Mouse (Mus musculus): ENCODE results near the gene Apoc1. TPM values are rescaled to one million over a fixed set of nuclear protein-coding genes. Genes with fewer than 3 reads are reported as not detected.
A peak's percentile ranks its signal among the peaks of the same experiment; 100 is the strongest.

Gene Apoc1
- polyA plus RNA-seq, 1 experiment from 2014 or later, result 20.7 TPM

- WGBS, result 33% methylated on average over 22 of the region's 22 CpGs
- 0 out of 2 replicates have a peak overlapping the region, but pooled peaks have one; percentile 26 for H3K9ac ChIP-seq
Observed at GRCm38 (mm10) chr7:19701069-19701761, 8.8 kb upstream of the Apoc1 start.

GRCm38 (mm10) chr7:19700299-19701068, 8.0 kb upstream of the Apoc1 start:
- H3K9ac ChIP-seq, result no peak overlapping the region
- H3K4me1 ChIP-seq, result peaks cover 41% of the 10 kb centered on the region
- H3K27me3 ChIP-seq, result no peaks in the 10 kb centered on the region
- 59% methylated on average over 12 of the region's 12 CpGs for WGBS
- ATAC-seq (replicated peaks; ENCODE audit: low FRiP score), result no peak
- peaks cover 52% of the 10 kb centered on the region for H3K36me3 ChIP-seq
- H3K4me2 ChIP-seq, result peak overlapping the region; percentile 24; the same call in 1 of the 2 replicates
- no peak overlapping the region for H3K4me3 ChIP-seq (replicated peaks)
- H3K9me3 ChIP-seq (replicated peaks), result no peaks in the 10 kb centered on the region
- H3K27ac ChIP-seq, result peak overlapping the region; percentile 78

More at GRCm38 (mm10) chr7:19701069-19701761, 8.8 kb upstream of the Apoc1 start:
- peak overlapping the region; percentile 78 for H3K27ac ChIP-seq
- H3K27me3 ChIP-seq, result no peaks in the 10 kb centered on the region
- peaks cover 41% of the 10 kb centered on the region for H3K4me1 ChIP-seq
- peak overlapping the region; percentile 24; the same call in 1 of the 2 replicates for H3K4me2 ChIP-seq
- ATAC-seq (replicated peaks; ENCODE audit: low FRiP score), result peak; percentile 77
- no peaks in the 10 kb centered on the region for H3K9me3 ChIP-seq (replicated peaks)
- peaks cover 55% of the 10 kb centered on the region for H3K36me3 ChIP-seq
- H3K4me3 ChIP-seq (replicated peaks), result no peak overlapping the region

- ATAC-seq (replicated peaks; ENCODE audit: low FRiP score), result no peak
- peaks cover 47% of the 10 kb centered on the region for H3K36me3 ChIP-seq
- 0 out of 2 replicates have a peak overlapping the region, but pooled peaks have one; percentile 48 for H3K27ac ChIP-seq
- no peak overlapping the region for H3K4me2 ChIP-seq
- peaks cover 47% of the 10 kb centered on the region for H3K4me1 ChIP-seq
- no peaks in the 10 kb centered on the region for H3K27me3 ChIP-seq
- no peaks in the 10 kb centered on the region for H3K9me3 ChIP-seq (replicated peaks)
- WGBS, result 81% methylated on average over 4 of the region's 4 CpGs
- no peak overlapping the region for H3K4me3 ChIP-seq (replicated peaks)
- no peak overlapping the region for H3K9ac ChIP-seq
Observed at GRCm38 (mm10) chr7:19699827-19700148, 7.3 kb upstream of the Apoc1 start.

GRCm38 (mm10) chr7:19698907-19699826, 6.7 kb upstream of the Apoc1 start, which contains the start of gene Apoe:
Gene Apoe (minus strand): TSS chr7:19699188.
- ATAC-seq (replicated peaks; ENCODE audit: low FRiP score), result peak; percentile 44; the same call in 1 of the 2 replicates
- WGBS, result 1% methylated on average over 20 of the region's 20 CpGs

GRCm38 (mm10) chr7:19697949-19698906, 5.8 kb upstream of the Apoc1 start:
- Histone ChIP-seq H3K27ac (peak overlapping the region; percentile 60), H3K9me3 (replicated peaks) (no peaks in the 10 kb centered on the region), H3K36me3 (peaks cover 32% of the 10 kb centered on the region), H3K4me3 (replicated peaks) (peak overlapping the region; percentile 42), H3K4me2 (peak overlapping the region; percentile 72), H3K9ac (peak overlapping the region; percentile 40), H3K4me1 (peaks cover 56% of the 10 kb centered on the region), H3K27me3 (no peaks in the 10 kb centered on the region)
- ATAC-seq (replicated peaks; ENCODE audit: low FRiP score), result no peak
- WGBS, result 3% methylated on average over 28 of the region's 28 CpGs

More at GRCm38 (mm10) chr7:19698907-19699826, 6.7 kb upstream of the Apoc1 start, which contains the start of gene Apoe:
- H3K4me3 ChIP-seq (replicated peaks), result peak within 1 kb of the TSS; percentile 42
- H3K9ac ChIP-seq, result peak within 1 kb of the TSS; percentile 40
- peaks cover 52% of the 10 kb centered on the region for H3K4me1 ChIP-seq
- H3K36me3 ChIP-seq, result peaks cover 41% of the 10 kb centered on the region
- peak within 1 kb of the TSS; percentile 60 for H3K27ac ChIP-seq
- peak within 1 kb of the TSS; percentile 72 for H3K4me2 ChIP-seq
- no peaks in the 10 kb centered on the region for H3K27me3 ChIP-seq
- H3K9me3 ChIP-seq (replicated peaks), result no peaks in the 10 kb centered on the region

GRCm38 (mm10) chr7:19696336-19696873, 3.9 kb upstream of the Apoc1 start:
- Histone ChIP-seq H3K4me2 (no peak overlapping the region), H3K27me3 (no peaks in the 10 kb centered on the region), H3K4me1 (peaks cover 69% of the 10 kb centered on the region), H3K4me3 (replicated peaks) (no peak overlapping the region), H3K27ac (no peak overlapping the region), H3K9ac (no peak overlapping the region), H3K36me3 (peaks cover 13% of the 10 kb centered on the region), H3K9me3 (replicated peaks) (no peaks in the 10 kb centered on the region)
- 97% methylated on average over 34 of the region's 34 CpGs for WGBS
- no peak for ATAC-seq (replicated peaks; ENCODE audit: low FRiP score)

GRCm38 (mm10) chr7:19695881-19696280, 3.4 kb upstream of the Apoc1 start:
- no peak for ATAC-seq (replicated peaks; ENCODE audit: low FRiP score)
- no peak overlapping the region for H3K9ac ChIP-seq
- peaks cover 12% of the 10 kb centered on the region for H3K36me3 ChIP-seq
- H3K9me3 ChIP-seq (replicated peaks), result no peaks in the 10 kb centered on the region
- H3K4me2 ChIP-seq, result no peak overlapping the region
- H3K4me1 ChIP-seq, result peaks cover 66% of the 10 kb centered on the region
- H3K4me3 ChIP-seq (replicated peaks), result no peak overlapping the region
- WGBS, result 88% methylated on average over 6 of the region's 6 CpGs
- H3K27ac ChIP-seq, result no peak overlapping the region
- H3K27me3 ChIP-seq, result no peaks in the 10 kb centered on the region

GRCm38 (mm10) chr7:19695213-19695594, 2.7 kb upstream of the Apoc1 start:
- H3K4me3 ChIP-seq (replicated peaks), result no peak overlapping the region
- peak overlapping the region; percentile 27; the same call in 1 of the 2 replicates for H3K27ac ChIP-seq
- H3K9me3 ChIP-seq (replicated peaks), result no peaks in the 10 kb centered on the region
- ATAC-seq (replicated peaks; ENCODE audit: low FRiP score), result no peak
- 32% methylated on average over 8 of the region's 8 CpGs for WGBS
- no peak overlapping the region for H3K4me2 ChIP-seq
- H3K36me3 ChIP-seq, result peaks cover 9% of the 10 kb centered on the region
- peaks cover 59% of the 10 kb centered on the region for H3K4me1 ChIP-seq
- no peaks in the 10 kb centered on the region for H3K27me3 ChIP-seq
- H3K9ac ChIP-seq, result no peak overlapping the region

GRCm38 (mm10) chr7:19694336-19695212, 2.1 kb upstream of the Apoc1 start:
- Histone ChIP-seq H3K4me3 (replicated peaks) (no peak overlapping the region), H3K4me2 (no peak overlapping the region), H3K9ac (no peak overlapping the region), H3K9me3 (replicated peaks) (no peaks in the 10 kb centered on the region), H3K27me3 (no peaks in the 10 kb centered on the region), H3K36me3 (peaks cover 9% of the 10 kb centered on the region), H3K27ac (0 out of 2 replicates have a peak overlapping the region, but pooled peaks have one; percentile 27), H3K4me1 (peaks cover 54% of the 10 kb centered on the region)
- no peak for ATAC-seq (replicated peaks; ENCODE audit: low FRiP score)
- 63% methylated on average over 10 of the region's 10 CpGs for WGBS

GRCm38 (mm10) chr7:19693421-19693820, 961 bp upstream of the Apoc1 start:
- no peak overlapping the region for H3K4me2 ChIP-seq
- 0 out of 2 replicates have a peak overlapping the region, but pooled peaks have one; percentile 6 for H3K27ac ChIP-seq
- H3K4me1 ChIP-seq, result peaks cover 42% of the 10 kb centered on the region
- ATAC-seq (replicated peaks; ENCODE audit: low FRiP score), result no peak
- H3K4me3 ChIP-seq (replicated peaks), result no peak overlapping the region
- H3K27me3 ChIP-seq, result no peaks in the 10 kb centered on the region
- H3K9me3 ChIP-seq (replicated peaks), result no peaks in the 10 kb centered on the region
- no peak overlapping the region for H3K9ac ChIP-seq
- WGBS, result 27% methylated on average over 10 of the region's 10 CpGs
- peaks cover 9% of the 10 kb centered on the region for H3K36me3 ChIP-seq

All from kidney, embryonic 15.5 days (tissue).